Mouse (Mus musculus) G1E (cell line): Measurements from ENCODE around the gene Cadm2.

Source experiments
- CTCF ChIP-seq: IDR thresholded peaks from 2 replicates; pipeline ENCODE4 v1.5.1; 2012; ENCODE audit warnings: low read depth, low read length, inconsistent platforms, mixed read lengths
- GATA1 ChIP-seq: IDR thresholded peaks from 2 replicates; pipeline ENCODE4 v1.6.1; 2012; ENCODE audit warnings: borderline replicate concordance, low read length, inconsistent platforms, mixed read lengths
- GATA2 ChIP-seq: IDR thresholded peaks from 2 replicates; pipeline ENCODE4 v1.6.1; 2012; ENCODE audit warnings: low read depth, low read length, inconsistent platforms, borderline replicate concordance
- POLR2AphosphoS5 ChIP-seq: IDR thresholded peaks from 2 replicates; pipeline ENCODE4 v1.6.1; 2012; ENCODE audit warnings: low read depth, low read length, inconsistent platforms; ENCODE audit not compliant: insufficient replicate concordance
- TAL1 ChIP-seq: conservative IDR thresholded peaks from 2 replicates; pipeline ENCODE4 v1.6.1; 2012; ENCODE audit warnings: low read depth, low read length, inconsistent platforms, mixed read lengths

GRCm38 (mm10) chr16:67068461-67068860, 552.2 kb downstream of the Cadm2 start:
- no peak for TF ChIP-seq CTCF
- no peak for TF ChIP-seq TAL1
- no peak for TF ChIP-seq GATA1
- no peak for TF ChIP-seq GATA2
- TF ChIP-seq POLR2AphosphoS5: no peak
